Mouse (Mus musculus) CH12.LX (cell line): ENCODE data around the gene Gpr176. TPM values are rescaled to one million over a fixed set of nuclear protein-coding genes. Genes with fewer than 3 reads are reported as not detected.

ENCODE experiments used
- DNase-seq: peaks from one replicate; pipeline ENCODE4 v3.0.0-alpha.2; 2013; ENCODE audit errors: extremely low read depth
- H3K27ac ChIP-seq: 2 replicates; pipeline ENCODE4 v1.5.1; 2012; ENCODE audit warnings: low read depth, mild to moderate bottlenecking, control low read depth, moderate library complexity; ENCODE audit not compliant: insufficient read depth
- H3K27me3 ChIP-seq: replicated peaks from 2 replicates; pipeline ENCODE3; 2012; ENCODE audit warnings: inconsistent platforms
- H3K36me3 ChIP-seq, 2 experiments: replicated peaks in 1 of 2; 2 replicates each; pipeline versions ENCODE3 to v1.6.1; 2012; ENCODE audit warnings: inconsistent platforms in 1 of 2, low read length in 1 of 2, mild to moderate bottlenecking in 1 of 2, mixed read lengths in 1 of 2, moderate library complexity in 1 of 2; ENCODE audit not compliant: control insufficient read depth in 1 of 2, insufficient read depth in 1 of 2
- H3K4me1 ChIP-seq, 2 experiments: 2 replicates each; pipeline ENCODE4 v1.6.1; 2012; ENCODE audit warnings: inconsistent platforms in 1 of 2, moderate library complexity in 1 of 2; ENCODE audit not compliant: insufficient read depth in 2 of 2, control insufficient read depth in 1 of 2
- H3K4me2 ChIP-seq: 2 replicates; pipeline ENCODE4 v1.6.1; 2012; ENCODE audit warnings: low read depth, mild to moderate bottlenecking, control low read depth; ENCODE audit not compliant: poor library complexity, insufficient read depth, severe bottlenecking
- H3K4me3 ChIP-seq, 3 experiments: fragments of 150-350 bp in 1 of 3; sonication (generic) in 1 of 3; replicated peaks in 1 of 3; 2 replicates each; pipeline versions ENCODE3 to v1.5.1; 2011 to 2012; ENCODE audit warnings: low read depth in 2 of 3, low read length in 2 of 3, mild to moderate bottlenecking in 2 of 3, moderate library complexity in 2 of 3, control low read depth in 1 of 3, improper control_type of control experiment in 1 of 3, inconsistent platforms in 1 of 3, mixed read lengths in 1 of 3; ENCODE audit not compliant: poor library complexity in 1 of 3
- H3K79me2 ChIP-seq: replicated peaks from 2 replicates; pipeline ENCODE4 v1.6.1; 2012; ENCODE audit warnings: mild to moderate bottlenecking, moderate library complexity; ENCODE audit not compliant: control insufficient read depth, poor library complexity, insufficient read depth, severe bottlenecking; ENCODE audit errors: extremely low read depth
- H3K9ac ChIP-seq: 2 replicates; pipeline ENCODE4 v1.6.1; 2012; ENCODE audit warnings: low read depth, mild to moderate bottlenecking, control low read depth, moderate library complexity; ENCODE audit not compliant: insufficient read depth
- H3K9me3 ChIP-seq: replicated peaks from 2 replicates; pipeline ENCODE3; 2012; ENCODE audit warnings: low read length, inconsistent platforms, mixed read lengths
- CHD1 ChIP-seq: IDR thresholded peaks from 2 replicates; pipeline ENCODE4 v1.6.1; 2012; ENCODE audit warnings: low read depth, low read length, improper control_type of control experiment, inconsistent platforms
- CHD2 ChIP-seq: IDR thresholded peaks from 2 replicates; pipeline ENCODE4 v1.6.1; 2011; ENCODE audit warnings: low read length, improper control_type of control experiment
- CTCF ChIP-seq, 2 experiments: IDR thresholded peaks in 1 of 2; conservative IDR thresholded peaks in 1 of 2; 2 replicates each; pipeline ENCODE4 v1.5.1; 2011 to 2012; ENCODE audit warnings: low read depth in 2 of 2, low read length in 2 of 2, improper control_type of control experiment in 1 of 2, inconsistent platforms in 1 of 2, mild to moderate bottlenecking in 1 of 2, moderate library complexity in 1 of 2
- E2F4 ChIP-seq: IDR thresholded peaks from 2 replicates; pipeline ENCODE4 v1.6.1; 2011; ENCODE audit warnings: low read depth, low read length, improper control_type of control experiment; ENCODE audit not compliant: insufficient replicate concordance
- ELF1 ChIP-seq: IDR thresholded peaks from 2 replicates; pipeline ENCODE4 v1.6.1; 2014; ENCODE audit warnings: low read depth, mild to moderate bottlenecking, inconsistent platforms, low read length, improper control_type of control experiment
- ETS1 ChIP-seq: conservative IDR thresholded peaks from 2 replicates; pipeline ENCODE4 v1.6.1; 2012; ENCODE audit warnings: low read depth, mild to moderate bottlenecking, inconsistent platforms, low read length, improper control_type of control experiment, moderate library complexity
- GABPA ChIP-seq: IDR thresholded peaks from 2 replicates; pipeline ENCODE4 v1.6.1; 2012; ENCODE audit warnings: low read depth, low read length, improper control_type of control experiment, inconsistent platforms; ENCODE audit not compliant: insufficient replicate concordance
- IRF4 ChIP-seq: IDR thresholded peaks from 2 replicates; pipeline ENCODE4 v1.6.1; 2014; ENCODE audit warnings: low read depth, mild to moderate bottlenecking, inconsistent platforms, low read length, improper control_type of control experiment
- JUND ChIP-seq: conservative IDR thresholded peaks from 2 replicates; pipeline ENCODE4 v1.6.1; 2011; ENCODE audit warnings: low read depth, low read length, improper control_type of control experiment
- KAT2A ChIP-seq: IDR thresholded peaks from 2 replicates; pipeline ENCODE4 v1.6.1; 2012; ENCODE audit warnings: low read length, improper control_type of control experiment, inconsistent platforms; ENCODE audit not compliant: insufficient replicate concordance
- MAX ChIP-seq: IDR thresholded peaks from 2 replicates; pipeline ENCODE4 v1.6.1; 2011; ENCODE audit warnings: low read length, improper control_type of control experiment
- MXI1 ChIP-seq: IDR thresholded peaks from 2 replicates; pipeline ENCODE4 v1.6.1; 2011; ENCODE audit warnings: mild to moderate bottlenecking, low read depth, low read length, improper control_type of control experiment
- MYC ChIP-seq: IDR thresholded peaks from 2 replicates; pipeline ENCODE4 v1.6.1; 2011; ENCODE audit warnings: low read depth, mild to moderate bottlenecking, improper control_type of control experiment, low read length
- POLR2A ChIP-seq: IDR thresholded peaks from 2 replicates; pipeline ENCODE4 v1.6.1; 2011; ENCODE audit warnings: low read depth, mild to moderate bottlenecking, improper control_type of control experiment, low read length
- POLR2AphosphoS2 ChIP-seq: IDR thresholded peaks from 2 replicates; pipeline ENCODE4 v1.6.1; 2011; ENCODE audit warnings: low read depth, low read length, improper control_type of control experiment
- SMC3 ChIP-seq: IDR thresholded peaks from 2 replicates; pipeline ENCODE4 v1.6.1; 2011; ENCODE audit warnings: low read depth, low read length, improper control_type of control experiment
- TBP ChIP-seq: conservative IDR thresholded peaks from 2 replicates; pipeline ENCODE4 v1.6.1; 2011; ENCODE audit warnings: low read depth, low read length, improper control_type of control experiment
- TCF12 ChIP-seq: IDR thresholded peaks from 2 replicates; pipeline ENCODE4 v1.6.1; 2014; ENCODE audit warnings: low read depth, mild to moderate bottlenecking, inconsistent platforms, low read length, improper control_type of control experiment
- UBTF ChIP-seq: IDR thresholded peaks from 2 replicates; pipeline ENCODE4 v1.6.1; 2012; ENCODE audit warnings: low read depth, mild to moderate bottlenecking, inconsistent platforms, low read length, improper control_type of control experiment, moderate library complexity
- USF1 ChIP-seq: IDR thresholded peaks from 2 replicates; pipeline ENCODE4 v1.6.1; 2014; ENCODE audit warnings: low read depth, mild to moderate bottlenecking, inconsistent platforms, low read length, improper control_type of control experiment
- USF2 ChIP-seq: conservative IDR thresholded peaks from 2 replicates; pipeline ENCODE4 v1.6.1; 2011; ENCODE audit warnings: low read depth, low read length, improper control_type of control experiment
- ZKSCAN1 ChIP-seq: IDR thresholded peaks from 2 replicates; pipeline ENCODE4 v1.6.1; 2012; ENCODE audit warnings: low read depth, inconsistent platforms, low read length, improper control_type of control experiment, borderline replicate concordance
- ZNF384 ChIP-seq: IDR thresholded peaks from 2 replicates; pipeline ENCODE4 v1.6.1; 2012; ENCODE audit warnings: low read depth, low read length, improper control_type of control experiment, inconsistent platforms
- dilution Hi-C: fragments of 300-500 bp; cut with MboI; formaldehyde crosslinking; loops from 2 replicates; pipeline ENCODE4 v1.14.3; 2020; ENCODE audit warnings: low sequenced_read_pairs; ENCODE audit not compliant: extremely low pct_unique_long_range_greater_than_20kb, extremely low pct_ligation_motif_present
- in situ Hi-C: fragments of 300-500 bp; cut with MboI; formaldehyde crosslinking; loops from 3 replicates; pipeline ENCODE4 v1.14.3; 2019; ENCODE audit warnings: low sequenced_read_pairs, low pct_ligation_motif_present, low pct_unique_long_range_greater_than_20kb, mixed read lengths
- polyA plus RNA-seq: library from polyadenylated mRNA; unstranded; fragments of >175 nt; gene quantifications from 2 replicates; pipeline ENCODE4 v1.2.1, GENCODE M21; 2012; ENCODE audit warnings: low read depth; ENCODE audit not compliant: insufficient read length
- total RNA-seq, 2 experiments: library from RNA; depleted of rRNA; stranded (reverse); fragments of 300-350 nt in 1 of 2; fragments of >200 nt in 1 of 2; gene quantifications; 2 replicates each; pipeline ENCODE4 v1.2.3; 2012 to 2014

Gene Gpr176
- total and polyA plus RNA-seq, 3 experiments: not detected

DNA sequence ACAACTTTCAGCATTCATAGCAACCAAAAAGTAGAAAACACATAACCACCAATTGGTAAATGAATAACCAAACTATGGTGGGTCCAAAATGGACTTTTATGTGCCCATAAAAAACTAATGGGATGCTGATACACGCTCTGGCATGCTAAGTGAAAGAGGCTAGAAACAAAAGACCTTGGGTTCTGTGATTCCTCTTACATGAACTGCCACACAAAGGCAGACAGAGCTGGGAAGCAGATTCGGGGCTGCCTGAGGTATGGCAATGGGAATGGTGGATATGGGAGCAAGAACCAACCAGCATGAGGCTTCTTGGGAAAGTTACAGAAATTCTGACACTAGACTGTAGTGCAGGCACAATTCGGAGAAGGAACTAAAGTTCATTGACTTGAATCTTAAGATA is 90.8 kb downstream of the Gpr176 start (continued):
- no peak for TF ChIP-seq ELF1

DNA sequence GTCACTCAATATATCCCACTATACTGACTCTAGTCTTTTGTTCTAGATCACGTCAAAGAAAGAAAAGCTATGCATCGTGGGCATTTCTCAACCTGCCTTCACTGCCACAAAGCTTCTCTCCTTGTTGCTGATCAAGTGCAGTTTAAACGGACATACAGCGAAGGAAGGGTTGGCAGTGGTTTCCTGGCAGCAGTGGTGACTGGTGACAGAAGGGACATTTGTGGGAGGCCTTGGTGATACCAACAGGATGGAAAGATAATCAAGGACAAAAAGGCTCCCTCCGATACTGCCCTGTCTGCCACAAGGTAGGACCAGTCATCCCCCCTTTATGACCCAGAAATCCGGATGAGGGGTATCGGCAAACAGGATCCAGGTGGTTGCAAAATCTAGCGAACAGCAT is 95.0 kb downstream of the Gpr176 start:
- no peaks in the 10 kb centered on the region for H3K4me1 ChIP-seq
- dilution Hi-C loops: no loop called here
- H3K36me3 ChIP-seq: no peaks in the 10 kb centered on the region
- in situ Hi-C loops: no loop called here
- no peak for DNase-seq
- H3K27me3 ChIP-seq: no peaks in the 10 kb centered on the region
- H3K4me2 ChIP-seq: no peak overlapping the region
- H3K4me3 ChIP-seq: no peak overlapping the region
- no peak for TF ChIP-seq MAX
- TF ChIP-seq JUND: no peak
- TF ChIP-seq ZKSCAN1: no peak
- TF ChIP-seq CTCF (conservative IDR thresholded peaks at IDR 0.05 in 1 of 2, IDR thresholded peaks at IDR 0.05 in 1 of 2; ENCODE audit: low read depth in 2 of 2, low read length in 2 of 2): no peak
- TF ChIP-seq SMC3: no peak
- no peak for TF ChIP-seq ELF1
- no peaks in the 10 kb centered on the region for H3K79me2 ChIP-seq
- no peak overlapping the region for H3K27ac ChIP-seq
- no peak overlapping the region for H3K9ac ChIP-seq
- H3K9me3 ChIP-seq: peaks cover 2% of the 10 kb centered on the region

DNA sequence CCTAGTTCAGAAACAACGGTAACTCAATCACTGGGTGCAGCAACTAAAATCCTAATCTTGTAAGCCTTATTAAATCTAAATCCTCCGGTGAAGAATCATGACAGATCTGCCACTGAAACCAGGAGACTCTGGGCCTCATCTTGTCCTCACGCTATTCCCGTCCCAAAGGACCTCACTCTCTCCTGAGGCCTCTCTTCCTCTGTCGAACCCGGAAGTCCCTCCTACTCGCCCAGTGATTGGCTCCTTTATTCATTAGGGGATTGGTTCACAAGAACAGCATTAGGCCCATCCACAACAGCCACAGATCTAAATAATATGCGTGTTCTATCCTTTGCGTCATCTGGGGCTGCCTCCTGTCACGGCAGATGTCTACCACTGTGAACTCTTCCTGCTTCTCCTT is 101.6 kb downstream of the Gpr176 start:
- no peak overlapping the region for H3K4me3 ChIP-seq

DNA sequence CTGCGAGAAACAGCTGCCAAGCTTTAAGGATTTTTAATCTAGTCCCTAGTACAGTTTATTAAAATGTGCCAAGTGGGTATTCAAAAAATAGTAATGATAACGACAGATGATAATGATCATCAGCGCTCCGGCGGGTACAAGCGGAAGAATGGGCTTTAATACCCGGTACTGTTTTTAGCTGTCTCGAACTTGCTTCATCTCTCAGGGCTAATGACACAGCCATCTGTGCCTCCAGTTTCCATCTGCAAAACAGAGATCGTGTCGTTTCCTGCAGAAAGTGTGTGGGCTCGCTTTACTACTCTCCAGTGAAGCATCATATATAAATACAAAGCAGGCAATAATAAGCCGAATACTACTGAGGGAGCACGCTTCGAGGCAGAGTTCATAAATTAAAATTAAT is 103.0 kb downstream of the Gpr176 start:
- H3K9ac ChIP-seq: no peak overlapping the region
- TF ChIP-seq CHD1: no peak
- TF ChIP-seq POLR2A: no peak
- TF ChIP-seq TCF12: no peak
- TF ChIP-seq KAT2A: no peak
- TF ChIP-seq USF2: no peak
- no peak for TF ChIP-seq E2F4
- no peak for TF ChIP-seq CHD2
- no peak for TF ChIP-seq CTCF (conservative IDR thresholded peaks at IDR 0.05 in 1 of 2, IDR thresholded peaks at IDR 0.05 in 1 of 2; ENCODE audit: low read depth in 2 of 2, low read length in 2 of 2)
- no peak for TF ChIP-seq TBP
- TF ChIP-seq ZNF384: no peak
- TF ChIP-seq MYC: no peak
- TF ChIP-seq ZKSCAN1: no peak
- no peak for TF ChIP-seq ETS1
- no peak for TF ChIP-seq GABPA
- no peak for TF ChIP-seq MXI1
- no peak for TF ChIP-seq SMC3
- no peak for TF ChIP-seq IRF4
- H3K27ac ChIP-seq: no peak overlapping the region
- no peaks in the 10 kb centered on the region for H3K4me1 ChIP-seq
- H3K27me3 ChIP-seq: no peaks in the 10 kb centered on the region
- in situ Hi-C loops: no loop called here
- DNase-seq: no peak
- no peak overlapping the region for H3K4me3 ChIP-seq
- H3K36me3 ChIP-seq: no peaks in the 10 kb centered on the region
- H3K9me3 ChIP-seq: peaks cover 10% of the 10 kb centered on the region
- dilution Hi-C loops: no loop called here
- H3K4me2 ChIP-seq: no peak overlapping the region
- no peaks in the 10 kb centered on the region for H3K79me2 ChIP-seq

More for the DNA sequence above, 101.6 kb downstream of the Gpr176 start:
- TF ChIP-seq ELF1 (no peak), UBTF (no peak), POLR2AphosphoS2 (no peak), SMC3 (no peak), USF1 (no peak)
- H3K9me3 ChIP-seq: peaks cover 8% of the 10 kb centered on the region
- H3K79me2 ChIP-seq: no peaks in the 10 kb centered on the region
- H3K4me2 ChIP-seq: no peak overlapping the region
- in situ Hi-C loops: no loop called here
- no peak overlapping the region for H3K9ac ChIP-seq
- no peak for DNase-seq
- no peaks in the 10 kb centered on the region for H3K36me3 ChIP-seq
- no peaks in the 10 kb centered on the region for H3K4me1 ChIP-seq
- H3K27me3 ChIP-seq: no peaks in the 10 kb centered on the region
- no peak overlapping the region for H3K27ac ChIP-seq
- dilution Hi-C loops: no loop called here
